Mouse (Mus musculus) liver, embryonic 12.5 days (tissue): ENCODE data around the gene Stac2. TPM values are rescaled to one million over a fixed set of nuclear protein-coding genes. Genes with fewer than 3 reads are reported as not detected.

Experiments
- ATAC-seq: fragments of 200-750 bp; cut with Nextera tagmentation; 2 replicates; pipeline ENCODE4 v1.8.0; 2017; ENCODE audit warnings: moderate number of reproducible peaks, mild to moderate bottlenecking, moderate library complexity
- H3K27ac ChIP-seq: fragments of 300-500 bp; sonication (generic); 2 replicates; pipeline ENCODE4 v1.5.1; 2016; ENCODE audit warnings: mild to moderate bottlenecking
- H3K27me3 ChIP-seq: fragments of 300-500 bp; sonication (generic); replicated peaks from 2 replicates; pipeline ENCODE4 v1.6.1; 2016; ENCODE audit warnings: mild to moderate bottlenecking, moderate library complexity
- H3K36me3 ChIP-seq: fragments of 300-500 bp; sonication (generic); 2 replicates; pipeline ENCODE4 v1.6.1; 2016; ENCODE audit warnings: mild to moderate bottlenecking, moderate library complexity
- H3K4me1 ChIP-seq: fragments of 300-500 bp; sonication (generic); 2 replicates; pipeline ENCODE4 v1.6.1; 2016
- H3K4me2 ChIP-seq: fragments of 300-500 bp; sonication (generic); 2 replicates; pipeline ENCODE4 v1.6.1; 2016; ENCODE audit warnings: mild to moderate bottlenecking, moderate library complexity
- H3K4me3 ChIP-seq: fragments of 300-500 bp; sonication (generic); 2 replicates; pipeline ENCODE4 v1.5.1; 2016; ENCODE audit warnings: mild to moderate bottlenecking, moderate library complexity
- H3K9ac ChIP-seq: fragments of 300-500 bp; sonication (generic); 2 replicates; pipeline ENCODE4 v1.6.1; 2016; ENCODE audit warnings: mild to moderate bottlenecking, moderate library complexity
- H3K9me3 ChIP-seq: fragments of 300-500 bp; sonication (generic); replicated peaks from 2 replicates; pipeline ENCODE4 v1.6.1; 2016; ENCODE audit warnings: mild to moderate bottlenecking, moderate library complexity
- WGBS: fragments of 180-500 bp; shearing (Covaris S2); methylation state at CpG from one replicate; pipeline ENCODE4 v1.1.7; 2016; ENCODE audit not compliant: insufficient replicate concordance; 5-methylcytosine and 5-hydroxymethylcytosine counted together
- polyA plus RNA-seq: library from polyadenylated mRNA; unstranded; fragments of >200 nt; fragmentation: Nextera tagmentation; extraction: Ambion mirVana; gene quantifications from 2 replicates; pipeline ENCODE4 v1.2.1, GENCODE M21; 2016

Stac2 gene
- polyA plus RNA-seq = 0.07 and 0.10 TPM in 2 replicates

DNA sequence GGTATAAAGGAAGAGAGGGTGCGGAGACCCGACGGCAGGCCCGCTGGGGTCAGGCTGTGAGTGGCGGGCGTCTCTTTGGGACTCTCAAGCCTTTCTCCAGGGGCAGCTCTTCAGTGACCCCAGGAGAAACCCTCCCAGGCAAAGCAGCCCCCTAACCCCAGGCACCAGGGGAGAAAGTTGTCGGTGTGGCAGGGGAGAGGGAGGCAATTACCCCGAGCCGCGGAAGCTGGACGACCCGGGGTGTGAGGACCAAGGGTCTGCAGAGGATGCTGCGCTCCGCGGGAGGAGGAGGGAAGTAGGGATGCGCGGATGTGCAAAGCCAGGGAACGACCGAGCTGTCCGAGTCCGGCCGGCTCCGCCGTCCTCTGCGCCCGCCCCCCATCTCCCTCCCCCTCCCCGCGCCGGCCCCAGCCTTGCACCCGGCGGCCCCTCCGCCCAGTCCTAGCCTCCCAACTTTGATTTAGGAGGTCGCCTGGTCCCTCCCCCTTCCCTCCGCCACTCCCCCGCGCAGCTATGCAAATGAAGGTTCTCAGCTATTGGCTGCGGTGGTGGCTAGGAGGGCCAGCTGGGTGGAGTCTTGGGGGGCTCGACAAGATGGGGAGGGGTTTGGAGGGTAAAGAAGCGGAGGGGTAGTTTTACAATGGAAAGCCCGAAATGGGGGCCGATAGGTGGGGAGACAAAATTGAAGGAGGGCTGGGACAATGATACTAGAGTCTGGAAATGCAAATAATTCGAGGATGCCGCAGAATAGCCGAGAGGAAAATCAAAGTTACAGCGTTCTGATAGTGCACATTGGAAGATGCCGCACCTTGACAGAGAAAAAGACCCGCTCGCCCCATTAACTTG lies at the start of gene Stac2:
Stac2 (minus strand) TSS at position 474 of the 846 bp plus-strand sequence.
- peaks cover 95% of the 10 kb centered on the region for H3K27me3 ChIP-seq
- peaks cover 15% of the 10 kb centered on the region; the same call in 1 of the 2 replicates for H3K4me1 ChIP-seq
- no peaks in the 10 kb centered on the region for H3K9me3 ChIP-seq
- WGBS = 3% methylated on average over 45 of the region's 48 CpGs
- peak within 1 kb of the TSS; percentile 54 for H3K4me2 ChIP-seq
- peak; percentile 66 for ATAC-seq
- no peak within 1 kb of the TSS for H3K27ac ChIP-seq
- no peaks in the 10 kb centered on the region for H3K36me3 ChIP-seq
- no peak within 1 kb of the TSS for H3K9ac ChIP-seq
- peak within 1 kb of the TSS; percentile 31 for H3K4me3 ChIP-seq

DNA sequence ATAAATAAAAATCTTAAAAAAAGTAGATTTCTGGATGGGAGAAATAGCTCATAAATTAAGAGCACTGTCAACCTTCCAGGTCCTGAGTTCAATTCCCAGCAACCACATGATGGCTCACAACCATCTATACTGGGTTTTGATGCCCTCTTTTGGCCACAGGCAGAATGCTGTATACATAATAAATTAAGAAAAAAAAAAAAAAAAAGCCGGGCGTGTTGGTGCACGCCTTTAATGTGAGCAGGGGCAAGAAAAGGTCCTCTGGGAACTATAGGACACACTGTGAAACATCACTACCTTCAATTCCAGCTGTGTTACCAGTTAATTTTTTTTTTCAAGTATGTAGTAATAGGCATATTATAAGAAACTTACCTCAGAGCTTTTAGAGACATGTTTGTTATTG lies 48.1 kb upstream of the Stac2 start:
- 88% methylated on average over 3 of the region's 3 CpGs for WGBS
- H3K9ac ChIP-seq = no peak overlapping the region

DNA sequence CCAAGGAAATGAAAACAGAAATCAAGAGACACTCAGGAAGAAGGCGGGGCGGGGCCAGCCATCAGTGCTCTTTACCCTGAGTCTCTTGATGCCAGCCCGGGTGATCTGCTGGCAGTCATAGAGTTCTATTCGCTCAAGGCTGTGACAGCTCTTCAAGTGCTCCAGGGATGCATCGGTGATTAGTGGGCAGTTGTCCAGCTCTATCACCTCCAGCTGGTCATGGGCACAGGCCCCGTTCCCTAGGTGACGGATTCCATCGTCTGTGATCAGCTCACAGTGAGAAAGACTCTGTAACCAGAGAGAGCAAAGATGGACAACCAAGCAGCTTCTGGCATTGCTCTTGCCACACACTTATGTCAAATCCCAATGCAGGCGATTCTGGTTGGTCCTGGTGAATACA lies 37.3 kb upstream of the Stac2 start:
- peaks cover 6% of the 10 kb centered on the region for H3K4me1 ChIP-seq
- peaks cover 42% of the 10 kb centered on the region for H3K36me3 ChIP-seq
- H3K4me2 ChIP-seq = no peak overlapping the region
- H3K9ac ChIP-seq = no peak overlapping the region
- H3K27me3 ChIP-seq = no peaks in the 10 kb centered on the region
- no peaks in the 10 kb centered on the region for H3K9me3 ChIP-seq
- WGBS = 80% methylated on average over 9 of the region's 9 CpGs
- H3K27ac ChIP-seq = no peak overlapping the region
- no peak for ATAC-seq
- no peak overlapping the region for H3K4me3 ChIP-seq

More for the DNA sequence above, 48.1 kb upstream of the Stac2 start:
- Histone ChIP-seq H3K9me3 (no peaks in the 10 kb centered on the region), H3K27ac (no peak overlapping the region), H3K27me3 (no peaks in the 10 kb centered on the region), H3K4me2 (no peak overlapping the region), H3K36me3 (peaks cover 57% of the 10 kb centered on the region), H3K4me3 (no peak overlapping the region), H3K4me1 (no peaks in the 10 kb centered on the region)
- ATAC-seq = no peak

DNA sequence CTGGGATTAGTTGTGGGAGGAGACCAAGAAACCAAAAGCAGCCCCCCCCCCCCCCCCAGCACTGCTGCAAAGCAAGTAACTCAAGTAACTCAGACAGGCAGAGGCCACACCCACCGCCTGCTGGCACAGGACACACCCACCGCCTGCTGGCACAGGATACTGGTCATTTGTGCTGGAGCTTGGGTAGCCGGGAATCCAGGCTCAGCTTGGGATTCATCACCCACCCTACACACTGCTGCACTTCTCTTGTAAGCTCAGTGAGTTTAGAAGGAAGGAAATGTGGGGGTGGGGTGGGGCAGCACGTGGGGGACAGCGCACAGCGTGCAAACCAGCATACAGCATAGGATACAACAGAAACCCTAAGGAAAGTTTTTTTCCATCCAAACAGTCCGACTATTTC lies 35.0 kb upstream of the Stac2 start:
- Histone ChIP-seq H3K9ac (no peak overlapping the region), H3K4me1 (peaks cover 6% of the 10 kb centered on the region), H3K27ac (no peak overlapping the region), H3K9me3 (no peaks in the 10 kb centered on the region), H3K4me3 (no peak overlapping the region), H3K36me3 (peaks cover 38% of the 10 kb centered on the region), H3K27me3 (no peaks in the 10 kb centered on the region), H3K4me2 (no peak overlapping the region)
- 24% methylated on average over 7 of the region's 7 CpGs for WGBS
- ATAC-seq = no peak

- Histone ChIP-seq H3K27ac (no peak overlapping the region), H3K4me1 (peaks cover 6% of the 10 kb centered on the region), H3K9ac (no peak overlapping the region), H3K36me3 (peaks cover 26% of the 10 kb centered on the region), H3K27me3 (no peaks in the 10 kb centered on the region), H3K4me2 (no peak overlapping the region), H3K9me3 (no peaks in the 10 kb centered on the region), H3K4me3 (no peak overlapping the region)
- WGBS = 73% methylated on average over 7 of the region's 7 CpGs
- ATAC-seq = no peak
Observed at GRCm38 (mm10) chr11:98086574-98086973, 33.3 kb upstream of the Stac2 start.

- Histone ChIP-seq H3K27ac (no peak overlapping the region), H3K4me3 (no peak overlapping the region), H3K4me1 (peaks cover 6% of the 10 kb centered on the region), H3K9ac (no peak overlapping the region), H3K27me3 (no peaks in the 10 kb centered on the region), H3K4me2 (no peak overlapping the region), H3K36me3 (peaks cover 23% of the 10 kb centered on the region), H3K9me3 (no peaks in the 10 kb centered on the region)
- WGBS = 80% methylated on average over 9 of the region's 9 CpGs
- no peak for ATAC-seq
Observed at GRCm38 (mm10) chr11:98086141-98086540, 32.9 kb upstream of the Stac2 start.

GRCm38 (mm10) chr11:98082745-98083144 lies 29.5 kb upstream of the Stac2 start:
- no peak overlapping the region for H3K4me3 ChIP-seq
- H3K9ac ChIP-seq = no peak overlapping the region
- no peaks in the 10 kb centered on the region for H3K36me3 ChIP-seq
- no peaks in the 10 kb centered on the region for H3K9me3 ChIP-seq
- no peaks in the 10 kb centered on the region for H3K27me3 ChIP-seq
- H3K4me1 ChIP-seq = no peaks in the 10 kb centered on the region
- H3K27ac ChIP-seq = no peak overlapping the region
- 76% methylated on average over 7 of the region's 7 CpGs for WGBS
- ATAC-seq = no peak
- no peak overlapping the region for H3K4me2 ChIP-seq

GRCm38 (mm10) chr11:98080450-98080849 lies 27.2 kb upstream of the Stac2 start:
- H3K36me3 ChIP-seq = no peaks in the 10 kb centered on the region
- H3K27ac ChIP-seq = no peak overlapping the region
- no peak for ATAC-seq
- no peak overlapping the region for H3K4me2 ChIP-seq
- 0 out of 2 replicates have a peak, but pooled peaks cover 4% of the 10 kb centered on the region for H3K27me3 ChIP-seq
- no peaks in the 10 kb centered on the region for H3K9me3 ChIP-seq
- 75% methylated on average over 6 of the region's 6 CpGs for WGBS
- no peaks in the 10 kb centered on the region for H3K4me1 ChIP-seq
- no peak overlapping the region for H3K4me3 ChIP-seq
- no peak overlapping the region for H3K9ac ChIP-seq

DNA sequence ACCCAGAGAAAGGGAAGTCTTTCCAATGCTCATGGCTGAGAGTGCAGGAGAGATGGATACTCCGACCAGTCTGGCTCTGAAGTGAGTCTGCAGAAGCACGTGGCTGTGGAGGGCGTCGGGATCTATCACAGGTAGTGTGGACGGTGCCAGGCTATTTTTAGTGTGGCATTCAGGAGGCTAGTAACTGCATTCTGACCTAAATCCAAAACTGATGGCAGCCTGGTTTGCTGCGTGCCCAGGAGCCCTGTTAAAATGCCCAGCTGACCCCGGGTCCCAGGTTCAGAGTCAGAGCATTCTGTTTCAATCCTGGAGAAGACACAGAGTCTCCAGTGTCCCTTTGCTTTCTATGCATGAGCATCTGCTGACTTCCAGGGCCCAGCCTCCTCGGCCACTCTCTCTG lies 23.8 kb upstream of the Stac2 start:
- Histone ChIP-seq H3K27ac (no peak overlapping the region), H3K27me3 (0 out of 2 replicates have a peak, but pooled peaks cover 4% of the 10 kb centered on the region), H3K4me1 (no peaks in the 10 kb centered on the region), H3K36me3 (no peaks in the 10 kb centered on the region), H3K9me3 (no peaks in the 10 kb centered on the region), H3K4me2 (no peak overlapping the region), H3K9ac (no peak overlapping the region), H3K4me3 (no peak overlapping the region)
- ATAC-seq = no peak
- 59% methylated on average over 8 of the region's 8 CpGs for WGBS

GRCm38 (mm10) chr11:98075195-98075808 lies 22.0 kb upstream of the Stac2 start:
- Histone ChIP-seq H3K4me3 (no peak overlapping the region), H3K36me3 (no peaks in the 10 kb centered on the region), H3K9ac (no peak overlapping the region), H3K9me3 (no peaks in the 10 kb centered on the region), H3K27me3 (0 out of 2 replicates have a peak, but pooled peaks cover 4% of the 10 kb centered on the region), H3K4me1 (no peaks in the 10 kb centered on the region), H3K27ac (no peak overlapping the region), H3K4me2 (0 out of 2 replicates have a peak overlapping the region, but pooled peaks have one; percentile 6)
- 17% methylated on average over 13 of the region's 13 CpGs for WGBS
- ATAC-seq = no peak

- Histone ChIP-seq H3K4me1 (no peaks in the 10 kb centered on the region), H3K27me3 (0 out of 2 replicates have a peak, but pooled peaks cover 4% of the 10 kb centered on the region), H3K4me2 (no peak overlapping the region), H3K27ac (no peak overlapping the region), H3K9ac (no peak overlapping the region), H3K4me3 (no peak overlapping the region), H3K36me3 (no peaks in the 10 kb centered on the region), H3K9me3 (no peaks in the 10 kb centered on the region)
- WGBS = 72% methylated on average over 4 of the region's 4 CpGs
- ATAC-seq = no peak
Observed at GRCm38 (mm10) chr11:98073442-98073841, 20.2 kb upstream of the Stac2 start.

DNA sequence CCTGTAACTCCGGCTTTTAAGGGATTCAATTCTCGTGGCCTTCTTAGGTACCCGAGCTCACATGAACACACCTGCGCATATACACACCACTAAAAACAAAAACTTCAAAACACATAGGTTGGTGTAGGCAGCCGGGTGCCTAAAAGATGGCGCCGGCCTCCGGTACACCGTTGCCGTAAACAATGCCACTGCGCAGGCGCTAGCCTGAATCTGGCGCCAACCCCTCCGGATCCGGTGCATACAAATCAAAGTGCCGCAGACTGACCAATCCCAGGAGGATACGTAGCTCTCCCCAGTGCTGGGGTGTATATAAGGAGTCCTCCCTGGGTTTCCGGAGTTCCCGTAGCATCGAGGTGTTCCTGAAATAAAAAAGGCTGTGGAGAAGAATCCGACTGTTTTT lies 14.0 kb upstream of the Stac2 start:
- Histone ChIP-seq H3K4me3 (no peak overlapping the region), H3K4me1 (no peaks in the 10 kb centered on the region), H3K9me3 (no peaks in the 10 kb centered on the region; the same call in 1 of the 2 replicates), H3K27ac (no peak overlapping the region), H3K27me3 (no peaks in the 10 kb centered on the region; the same call in 1 of the 2 replicates), H3K9ac (no peak overlapping the region), H3K4me2 (no peak overlapping the region), H3K36me3 (no peaks in the 10 kb centered on the region)
- no peak for ATAC-seq
- 89% methylated on average over 21 of the region's 21 CpGs for WGBS
